Mouse (Mus musculus): ENCODE measurements around the gene Myh6.
"Not testable (repeated sequence)": the region's sequence is repeated elsewhere in the genome, so short reads cannot be mapped to it uniquely, and the experiment has no call there.

Gene Myh6

DNA sequence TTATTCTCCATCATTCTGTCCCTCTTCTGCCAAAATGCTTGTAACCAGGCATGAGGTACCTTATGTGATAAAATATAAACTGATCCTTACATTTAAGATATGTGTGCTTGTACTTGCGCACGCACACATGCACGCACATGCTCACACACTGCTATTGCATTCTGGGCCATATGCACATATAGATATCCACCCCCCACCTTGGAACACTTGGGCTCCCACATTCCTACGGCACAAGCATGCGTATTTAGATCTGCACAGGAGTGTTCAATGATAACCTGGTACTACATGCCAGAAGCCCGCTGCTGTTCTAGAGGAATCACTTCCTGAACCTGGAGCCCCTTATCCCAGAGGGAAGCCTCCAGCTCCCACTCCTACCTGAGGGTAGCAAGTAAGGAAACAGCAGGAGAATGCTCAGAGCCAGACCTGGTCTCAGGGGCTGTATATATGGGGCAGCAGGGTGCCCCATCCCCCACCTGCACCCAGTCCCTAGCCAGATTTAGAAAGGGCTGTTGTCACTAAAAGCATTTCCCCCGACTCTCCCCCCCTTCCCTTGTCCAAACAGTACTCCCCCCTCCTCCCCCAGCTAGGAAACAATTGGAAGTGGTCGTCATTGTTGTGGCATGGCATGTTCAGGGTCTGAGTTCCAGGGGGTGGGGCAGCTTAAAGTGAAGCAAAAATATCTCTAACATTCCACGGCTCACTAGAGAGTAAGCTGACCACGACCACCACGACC, 27.6 kb upstream of the Myh6 start, which contains the start of gene Myh7:
Gene Myh7 (minus strand): TSS at position 491 of the 733 bp plus-strand sequence.
- no peak for DNase-seq (ENCODE audit: low spot score)

DNA sequence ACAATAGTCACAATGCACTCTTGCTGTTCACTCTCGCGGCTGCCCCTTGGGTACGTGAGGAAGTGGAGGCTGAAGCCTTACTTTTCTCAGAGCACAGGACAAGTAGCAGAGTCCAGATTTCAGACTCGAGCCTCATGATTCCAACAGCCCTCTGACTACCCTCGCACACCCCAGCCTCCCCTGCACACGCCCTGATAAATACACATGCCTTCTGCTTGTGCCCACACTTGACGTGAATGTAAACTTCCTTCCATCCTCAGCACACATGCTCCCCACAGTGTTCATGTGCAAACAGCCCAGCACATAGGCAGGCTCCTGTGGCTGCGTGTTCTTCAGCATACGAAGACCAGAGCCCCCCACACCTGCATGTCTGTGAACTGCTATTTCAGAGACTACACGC, 26.9 kb upstream of the Myh6 start:
- no peak for DNase-seq (ENCODE audit: low spot score)

DNA sequence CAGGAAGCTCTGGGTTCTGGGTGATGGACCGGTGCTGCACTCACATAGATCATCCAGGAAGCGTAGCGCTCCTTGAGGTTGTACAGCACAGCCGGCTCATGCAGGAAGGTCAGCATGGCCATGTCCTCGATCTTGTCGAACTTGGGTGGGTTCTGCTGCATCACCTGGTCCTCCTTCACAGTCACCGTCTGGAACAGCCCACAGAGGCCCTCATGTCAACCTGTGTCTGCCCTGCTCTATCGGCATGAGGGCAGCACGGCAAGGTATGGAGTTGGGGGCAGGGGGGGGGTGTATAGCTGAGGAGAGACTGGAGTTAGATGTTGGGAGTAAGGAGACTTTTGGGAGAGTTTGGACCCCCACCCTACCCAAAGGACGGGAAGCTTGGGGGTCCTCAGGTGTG, 25.5 kb upstream of the Myh6 start:
- no peak for DNase-seq (ENCODE audit: low spot score)

DNA sequence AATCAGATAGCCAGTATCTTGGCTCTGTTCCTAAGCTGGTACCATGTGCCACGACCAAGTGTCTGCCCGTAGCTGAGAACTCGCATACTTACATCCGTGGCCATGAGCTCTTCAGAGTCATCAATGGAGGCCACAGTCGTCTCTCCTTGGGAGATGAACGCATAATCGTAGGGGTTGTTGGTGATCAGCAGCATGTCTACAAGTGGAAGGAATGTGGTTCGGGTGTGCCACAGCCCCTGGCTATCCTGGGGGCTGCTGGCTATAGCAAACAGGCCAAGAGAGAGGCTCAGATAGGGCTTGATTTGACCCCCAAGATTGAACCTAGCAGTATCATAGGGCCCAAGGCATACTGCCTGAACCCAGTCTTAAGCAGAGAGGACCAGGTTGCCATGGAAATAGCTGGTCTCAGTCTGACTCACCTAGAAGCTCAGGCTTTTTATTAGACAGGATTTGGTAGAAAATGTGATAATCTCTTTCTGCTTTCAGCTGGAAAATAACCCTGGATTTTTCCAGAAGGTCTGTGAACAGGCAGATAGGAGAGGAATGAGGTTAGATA, 23.2 kb upstream of the Myh6 start:
- no peak for DNase-seq (ENCODE audit: low spot score)

DNA sequence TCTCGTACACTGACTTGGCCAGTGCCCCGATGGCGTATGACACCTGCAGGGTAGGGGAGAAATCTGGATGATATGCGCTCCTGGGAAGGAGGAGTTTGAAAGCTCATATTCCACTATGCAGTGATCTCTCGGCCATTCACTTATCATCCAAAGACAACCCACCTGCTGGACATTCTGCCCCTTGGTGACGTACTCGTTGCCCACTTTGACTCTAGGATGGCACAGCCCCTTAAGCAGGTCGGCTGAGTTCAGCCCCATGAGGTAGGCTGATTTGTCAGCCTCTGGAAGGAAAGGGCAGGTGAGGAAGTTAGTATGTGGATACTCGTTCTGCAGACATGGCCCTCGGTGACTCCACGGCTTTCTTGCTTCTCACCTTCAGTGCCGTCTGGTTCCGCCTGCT, 22.2 kb upstream of the Myh6 start:
- DNase-seq (ENCODE audit: low spot score), result no peak

DNA sequence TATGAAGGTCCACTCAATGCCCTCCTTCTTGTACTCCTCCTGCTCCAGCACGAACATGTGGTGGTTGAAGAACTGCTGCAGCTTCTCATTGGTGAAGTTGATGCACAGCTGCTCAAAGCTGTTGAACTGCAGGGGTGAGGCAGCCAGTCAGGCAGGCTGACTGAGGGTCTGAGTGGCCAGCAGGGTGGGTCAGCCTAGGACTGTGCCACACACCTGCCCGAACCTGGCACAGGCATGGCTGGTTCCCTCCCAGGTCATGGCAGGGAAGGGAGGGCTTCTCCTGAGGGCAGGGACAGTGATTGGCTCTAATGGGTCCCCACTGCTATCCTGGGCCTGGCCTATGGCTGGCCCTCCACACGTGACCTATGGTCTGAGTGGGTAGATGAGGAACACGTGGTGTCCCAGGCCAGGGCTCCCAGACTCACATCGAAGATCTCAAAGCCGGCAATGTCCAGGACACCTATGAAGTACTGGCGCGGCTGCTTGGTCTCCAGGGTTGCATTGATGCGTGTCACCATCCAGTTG, 21.7 kb upstream of the Myh6 start:
- DNase-seq (ENCODE audit: low spot score), result not testable (repeated sequence)

DNA sequence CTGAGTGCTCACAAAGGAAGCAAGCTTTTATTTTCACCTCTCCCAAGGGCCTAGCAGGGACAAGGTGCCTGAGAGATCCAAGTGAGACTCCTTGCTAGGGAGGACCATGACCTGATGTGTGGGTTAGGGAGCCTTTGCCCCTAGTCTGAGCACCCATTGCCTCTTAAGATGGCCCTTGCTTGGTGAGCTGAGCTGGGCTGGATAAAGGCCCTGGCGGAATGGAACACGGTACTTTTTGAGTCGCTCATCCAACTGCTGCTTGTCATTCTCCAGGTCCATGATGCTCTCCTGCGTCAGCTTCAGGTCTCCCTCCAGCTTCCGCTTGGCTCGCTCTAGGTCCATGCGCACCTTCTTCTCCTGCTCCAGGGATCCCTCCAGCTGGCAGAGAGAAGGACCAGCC, 15.2 kb upstream of the Myh6 start:
- DNase-seq (ENCODE audit: low spot score), result no peak

DNA sequence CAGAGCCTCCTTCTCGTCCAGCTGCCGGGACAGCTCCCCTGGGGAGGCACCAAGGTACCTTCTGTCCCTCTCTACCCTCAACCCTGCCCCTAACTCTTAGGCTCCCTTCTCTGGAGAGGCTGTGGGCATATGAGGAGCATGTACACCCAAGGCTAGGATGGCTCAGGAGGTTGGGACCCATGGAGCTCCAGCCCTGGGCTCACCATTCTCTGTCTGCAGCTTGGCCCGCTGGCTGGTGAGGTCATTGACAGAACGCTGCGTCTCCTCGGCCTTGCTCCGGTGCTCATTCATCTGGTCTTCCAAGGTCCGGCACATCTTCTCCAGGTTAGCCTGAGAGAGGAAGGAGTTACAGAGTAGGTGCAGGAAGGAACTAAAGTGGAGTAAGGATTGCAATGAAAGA, 11.9 kb upstream of the Myh6 start:
- DNase-seq (ENCODE audit: low spot score), result no peak

DNA sequence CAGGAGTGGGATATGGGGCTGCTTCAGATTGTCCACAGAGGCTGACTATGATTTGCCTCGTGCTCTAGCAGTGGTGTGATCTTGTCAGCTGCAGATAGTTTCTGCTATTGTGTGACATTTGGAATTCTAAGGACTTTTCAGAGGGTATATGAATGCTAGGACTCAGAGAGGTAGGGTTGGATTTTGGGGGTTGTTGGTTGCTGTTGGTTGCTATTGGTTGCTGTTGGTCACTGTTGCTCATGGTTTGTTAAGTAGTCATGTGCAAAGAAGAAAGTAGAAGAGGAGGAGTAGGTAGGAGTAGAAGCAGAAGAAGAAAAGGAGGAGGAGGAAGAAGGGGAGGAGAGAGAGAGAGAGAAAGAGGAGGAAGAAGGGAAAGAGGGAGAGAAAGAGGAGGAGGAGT, 9.9 kb upstream of the Myh6 start, which contains the start of gene Gm17428:
Gene Gm17428 (plus strand): TSS at position 301 of the 400 bp plus-strand sequence.
- no peak for DNase-seq (ENCODE audit: low spot score)

DNA sequence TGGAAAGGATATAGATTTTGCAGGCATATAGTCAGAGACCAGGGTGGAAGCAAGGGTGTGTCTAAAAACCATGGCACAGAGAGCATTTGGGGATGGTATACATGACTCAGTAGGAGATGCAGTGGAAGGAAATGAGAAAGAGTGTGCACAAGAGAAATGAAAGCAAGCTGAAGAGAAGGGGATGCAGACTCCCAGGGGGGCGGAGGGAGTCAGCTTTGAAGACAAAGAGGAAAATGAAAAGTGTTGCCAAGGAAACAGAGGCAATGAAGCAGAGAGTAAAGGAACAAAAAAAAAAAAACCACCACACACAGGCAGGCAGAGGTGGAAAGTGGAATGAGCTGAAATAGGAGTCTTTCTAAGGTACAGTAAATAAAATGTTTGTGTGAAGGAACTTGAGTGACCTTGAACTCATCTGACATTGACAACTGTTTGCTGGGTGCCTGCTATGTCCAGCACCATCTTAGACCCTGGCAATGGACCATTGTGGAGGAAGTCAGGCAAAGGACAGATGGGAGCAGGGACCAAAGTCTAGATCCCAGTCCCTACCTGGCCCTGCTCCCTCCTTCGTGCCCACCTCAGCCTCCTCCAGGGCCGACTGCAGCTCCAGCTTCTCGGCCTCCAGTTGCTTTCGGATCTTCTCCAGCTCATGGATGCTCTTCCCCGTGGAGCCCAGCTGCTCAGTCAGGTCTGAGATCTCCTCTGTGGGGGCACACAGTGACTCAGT, 7.5 kb upstream of the Myh6 start:
- DNase-seq (ENCODE audit: low spot score), result no peak

DNA sequence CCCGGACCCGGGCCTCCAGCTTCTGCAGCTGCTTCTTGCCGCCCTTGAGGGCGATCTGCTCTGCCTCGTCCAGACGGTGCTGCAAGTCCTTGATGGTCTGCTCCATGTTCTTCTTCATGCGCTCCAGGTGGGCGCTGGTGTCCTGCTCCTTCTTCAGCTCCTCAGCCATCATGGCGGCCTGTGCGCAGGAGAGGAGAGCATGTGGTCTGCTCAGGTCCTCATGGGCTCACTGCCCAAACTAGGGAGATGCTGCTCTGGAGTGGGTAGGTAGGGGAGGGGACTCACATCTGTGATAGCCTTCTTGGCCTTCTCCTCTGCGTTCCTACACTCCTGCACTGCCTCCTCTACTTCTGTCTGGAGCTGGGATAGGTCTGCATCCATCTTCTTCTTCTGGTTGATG, 6.1 kb upstream of the Myh6 start:
- not testable (repeated sequence) for DNase-seq (ENCODE audit: low spot score)

DNA sequence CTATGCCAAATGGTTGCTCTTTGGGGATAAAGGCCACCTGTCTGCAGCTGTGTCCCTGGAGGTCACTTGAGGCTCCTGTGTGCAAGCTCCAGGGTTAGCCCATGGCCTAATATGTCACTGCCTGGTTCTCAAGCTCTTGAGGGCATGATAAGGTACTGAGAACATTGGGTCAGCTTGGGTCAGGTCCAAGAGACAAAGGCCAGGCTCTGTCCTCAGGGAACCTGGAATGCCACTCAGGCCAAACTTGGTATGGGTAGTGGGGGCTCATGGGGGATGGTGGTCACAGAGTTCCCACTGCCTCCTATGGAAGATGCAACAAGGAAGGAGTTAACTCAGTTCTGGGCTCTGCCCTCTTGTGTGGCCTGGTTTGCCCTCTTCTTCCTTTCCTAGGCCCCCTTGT, 1.6 kb upstream of the Myh6 start:
- DNase-seq (ENCODE audit: low spot score), result no peak

DNA sequence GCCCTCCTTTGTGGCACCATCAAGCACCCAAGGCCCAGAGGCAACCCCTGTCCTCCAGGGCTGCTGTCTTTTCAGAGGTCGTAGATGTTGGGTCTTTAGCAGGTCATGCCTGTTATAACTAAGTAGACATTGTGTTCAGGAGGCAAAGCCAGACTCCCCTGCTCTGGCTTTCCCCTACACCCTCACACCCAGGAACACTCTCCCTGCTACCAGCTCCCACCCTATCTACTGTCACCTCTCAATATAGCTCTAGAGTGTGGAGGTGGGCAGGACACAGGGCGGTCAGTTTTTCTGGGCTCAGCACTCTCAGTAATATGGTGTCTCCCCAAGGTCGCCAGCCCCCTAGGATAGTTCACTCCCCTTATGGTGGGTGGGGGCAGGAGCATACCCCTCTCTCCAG, 1.1 kb upstream of the Myh6 start:
- DNase-seq (ENCODE audit: low spot score), result no peak

DNA sequence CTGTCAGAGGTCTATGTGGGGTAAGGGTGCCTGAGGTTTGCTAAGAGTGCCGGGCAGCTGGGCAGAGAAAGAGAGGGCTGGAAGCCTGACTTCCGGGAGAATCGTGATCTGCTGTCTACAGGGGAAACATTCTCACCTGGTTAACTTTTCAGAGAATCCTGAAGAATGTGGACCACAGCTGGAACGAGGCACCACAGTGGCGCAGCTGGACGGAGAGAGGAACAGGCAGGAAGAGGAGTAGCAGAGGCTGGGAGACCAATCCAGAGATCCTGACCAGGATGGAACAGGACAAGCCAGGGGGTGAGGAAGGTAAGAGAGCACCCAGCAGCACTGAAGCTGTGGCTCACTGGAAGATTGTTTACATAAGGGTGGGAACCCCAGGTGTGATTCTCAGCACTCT, 1.1 kb downstream of the Myh6 start:
- no peak for DNase-seq (ENCODE audit: low spot score)

DNA sequence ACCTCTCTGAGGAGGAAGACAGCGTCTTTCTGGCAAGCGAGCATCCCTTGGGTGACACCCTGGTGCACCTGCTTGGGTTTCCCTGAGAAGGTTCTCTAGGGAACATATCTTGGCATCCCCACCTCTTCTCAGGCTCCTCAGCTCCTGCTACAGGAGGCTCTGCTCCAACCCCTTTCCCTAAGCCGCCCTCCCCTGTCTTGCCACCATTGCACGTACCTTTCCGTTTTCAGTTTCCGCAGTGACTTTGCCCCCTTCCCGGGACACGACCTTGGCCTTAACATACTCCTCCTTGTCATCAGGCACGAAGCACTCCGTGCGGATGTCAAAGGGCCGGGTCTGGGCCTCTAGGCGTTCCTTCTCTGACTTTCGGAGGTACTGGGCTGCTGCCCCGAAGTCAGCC, 1.7 kb downstream of the Myh6 start:
- no peak for DNase-seq (ENCODE audit: low spot score)

DNA sequence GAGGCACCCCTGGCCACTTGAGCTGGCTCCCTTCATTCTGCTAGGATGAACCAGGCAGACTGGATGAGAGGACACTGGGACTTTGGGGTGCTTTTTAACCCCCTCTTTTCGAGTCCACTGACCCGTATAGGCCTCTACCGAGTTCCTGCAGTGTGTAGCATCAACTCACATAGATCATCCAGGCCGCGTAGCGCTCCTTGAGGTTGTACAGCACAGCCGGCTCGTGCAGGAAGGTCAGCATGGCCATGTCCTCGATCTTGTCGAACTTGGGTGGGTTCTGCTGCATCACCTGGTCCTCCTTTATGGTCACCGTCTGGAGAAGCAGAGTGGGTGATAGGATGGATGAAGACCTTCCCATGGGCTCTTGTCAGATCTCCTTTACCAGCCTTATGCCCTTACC, 3.0 kb downstream of the Myh6 start:
- DNase-seq (ENCODE audit: low spot score), result no peak

DNA sequence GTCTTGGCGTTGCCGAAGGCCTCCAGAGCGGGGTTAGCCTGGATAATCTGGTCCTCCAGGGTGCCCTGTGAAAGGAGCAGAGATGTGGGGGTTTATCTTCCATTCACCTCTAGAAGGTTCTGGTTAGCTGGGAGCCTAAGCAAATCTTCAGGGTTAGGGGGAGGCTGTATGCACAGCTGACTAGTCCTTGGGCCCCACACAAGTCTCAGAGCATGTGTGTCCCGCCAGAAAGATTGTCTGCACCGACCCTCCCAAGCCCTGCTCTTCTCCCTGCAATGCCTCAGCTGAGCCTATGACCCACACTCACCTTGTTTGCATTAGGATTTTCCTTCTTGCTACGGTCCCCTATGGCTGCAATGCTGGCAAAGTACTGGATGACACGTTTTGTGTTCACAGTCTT, 4.0 kb downstream of the Myh6 start:
- DNase-seq (ENCODE audit: low spot score), result no peak

DNA sequence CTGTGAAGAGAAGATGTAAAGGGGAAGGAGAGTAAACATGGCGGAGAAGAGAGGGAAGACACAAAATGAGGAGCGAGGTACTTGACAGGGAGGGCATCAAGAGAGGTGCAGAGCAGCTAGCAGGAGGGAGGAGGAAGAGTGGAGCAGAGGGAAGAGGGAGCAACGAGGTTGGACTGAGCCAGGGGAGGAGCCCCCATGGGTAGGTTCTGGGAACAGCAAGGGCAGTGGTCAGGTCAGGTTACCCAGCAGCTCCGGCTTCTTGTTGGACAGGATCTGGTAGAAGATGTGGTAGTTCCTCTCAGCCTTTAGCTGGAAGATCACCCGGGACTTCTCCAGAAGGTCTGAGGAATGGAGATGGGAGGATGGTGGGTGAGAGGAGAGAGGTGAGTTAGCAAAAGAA, 5.2 kb downstream of the Myh6 start:
- no peak for DNase-seq (ENCODE audit: low spot score)

DNA sequence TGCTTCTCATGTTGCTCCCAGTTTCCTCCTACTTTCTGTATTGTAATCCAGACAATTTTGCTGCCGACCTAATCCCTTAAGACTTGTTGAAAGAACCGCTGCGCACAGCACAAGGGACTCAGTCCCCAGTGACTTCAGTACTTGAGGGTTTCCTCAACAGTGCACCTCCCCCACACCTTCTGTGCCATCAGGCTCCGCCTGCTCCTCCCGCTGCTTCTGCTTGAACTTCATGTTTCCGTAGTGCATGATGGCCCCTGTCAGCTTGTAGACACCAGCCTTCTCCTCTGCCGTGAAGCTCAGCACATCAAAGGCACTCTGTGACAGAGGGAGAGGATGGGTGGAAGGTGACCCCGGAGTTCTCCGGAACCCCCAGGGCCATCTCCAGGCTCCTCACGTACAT, 6.0 kb downstream of the Myh6 start:
- DNase-seq (ENCODE audit: low spot score), result no peak

DNA sequence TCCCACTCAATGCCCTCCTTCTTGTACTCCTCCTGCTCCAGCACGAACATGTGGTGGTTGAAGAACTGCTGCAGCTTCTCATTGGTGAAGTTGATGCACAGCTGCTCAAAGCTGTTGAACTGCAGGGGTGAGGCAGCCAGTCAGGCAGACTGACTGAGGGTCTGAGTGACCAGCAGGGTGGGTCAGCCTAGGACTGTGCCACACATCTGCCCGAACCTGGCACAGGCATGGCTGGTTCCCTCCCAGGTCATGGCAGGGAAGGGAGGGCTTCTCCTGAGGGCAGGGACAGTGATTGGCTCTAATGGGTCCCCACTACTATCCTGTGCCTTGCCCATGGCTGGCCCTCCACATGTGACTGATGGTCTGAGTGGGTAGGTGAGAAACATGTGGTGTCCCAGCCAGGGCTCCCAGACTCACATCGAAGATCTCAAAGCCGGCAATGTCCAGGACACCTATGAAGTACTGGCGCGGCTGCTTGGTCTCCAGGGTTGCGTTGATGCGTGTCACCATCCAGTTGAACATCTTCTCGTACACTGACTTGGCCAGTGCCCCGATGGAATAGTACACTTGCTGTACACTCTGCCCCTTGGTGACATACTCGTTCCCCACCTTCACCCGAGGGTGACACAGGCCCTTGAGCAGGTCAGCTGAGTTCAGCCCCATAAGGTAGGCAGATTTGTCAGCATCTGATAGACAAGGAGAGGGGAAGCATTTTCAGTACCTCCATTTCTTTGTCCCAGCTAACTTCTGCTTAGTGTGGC, 6.7 kb downstream of the Myh6 start:
- not testable (repeated sequence) for DNase-seq (ENCODE audit: low spot score)

DNA sequence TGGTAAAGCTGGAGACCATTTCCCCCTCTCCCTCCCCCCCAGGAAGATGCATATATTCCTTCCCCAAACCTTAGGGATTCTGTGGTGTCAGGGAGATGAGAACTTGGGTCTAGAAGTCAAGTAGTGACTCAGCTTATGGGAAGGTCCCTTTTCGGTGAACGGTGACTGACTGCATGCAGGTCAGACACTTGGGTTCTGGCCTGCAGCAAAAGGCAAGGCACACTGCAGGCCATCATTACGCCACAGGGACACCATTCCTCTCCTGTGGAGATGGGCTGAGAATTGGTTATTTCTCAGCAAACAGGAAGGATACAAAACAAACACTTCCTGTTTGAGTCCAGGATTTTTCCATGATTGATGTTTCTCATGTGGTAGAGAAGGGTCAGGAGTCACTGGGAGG, 7.5 kb downstream of the Myh6 start:
- no peak for DNase-seq (ENCODE audit: low spot score)

DNA sequence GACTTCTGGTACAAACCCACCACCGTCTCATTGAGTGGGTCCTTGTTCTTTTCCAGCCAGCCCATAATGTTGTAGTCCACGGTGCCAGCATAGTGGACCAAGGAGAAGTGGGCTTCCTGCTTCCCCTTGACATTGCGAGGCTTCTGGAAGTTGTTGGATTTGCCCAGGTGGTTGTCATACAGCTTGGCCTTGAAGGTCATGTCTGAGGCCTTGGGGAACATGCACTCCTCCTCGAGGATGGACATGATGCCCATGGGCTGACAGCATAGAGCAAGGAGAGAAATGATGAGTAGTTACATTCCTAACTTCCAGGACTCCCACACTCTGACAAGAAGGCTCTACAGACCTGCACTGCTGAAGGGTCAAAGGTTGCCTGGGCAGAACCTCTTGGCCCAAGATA, 8.2 kb downstream of the Myh6 start:
- DNase-seq (ENCODE audit: low spot score), result no peak
